Mouse (Mus musculus): ENCODE measurements around the gene Capn7.
A peak's percentile ranks its signal among the peaks of the same experiment; 100 is the strongest.

The Capn7 gene

DNA sequence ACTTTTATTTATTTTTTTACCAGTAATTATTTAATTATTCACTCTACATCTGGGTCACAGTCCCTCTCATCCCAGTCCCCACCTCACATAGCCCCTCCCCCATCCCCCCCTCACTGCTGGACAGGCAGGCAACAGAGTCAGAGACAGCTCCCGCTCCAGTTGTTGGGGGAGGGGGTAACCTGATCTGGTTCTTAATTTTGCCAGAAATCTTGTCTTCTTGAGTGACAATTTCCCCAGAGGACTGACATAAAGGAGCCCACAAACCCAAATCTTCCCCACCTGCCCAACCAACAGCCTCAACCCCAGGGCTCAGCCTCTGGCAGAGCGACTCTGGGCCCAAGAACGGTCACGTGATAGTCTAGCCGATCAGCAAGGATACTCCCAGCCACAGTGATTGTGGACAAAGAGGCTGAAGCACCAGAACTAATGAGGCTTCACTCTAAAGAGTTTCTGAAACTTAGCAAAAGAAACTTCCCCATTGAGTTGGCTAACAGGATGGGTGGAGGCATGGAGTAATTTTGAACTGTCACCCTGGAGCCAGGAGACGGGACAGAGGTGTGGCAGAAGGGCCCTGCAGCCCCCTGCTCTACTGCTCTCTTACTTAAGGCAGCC lies 77.1 kb downstream of the Capn7 start:
- DNase-seq (ENCODE audit: low spot score in 2 of 2) = peak; percentile 31 to 64

GRCm38 (mm10) chr14:31414235-31414966 lies 78.0 kb downstream of the Capn7 start:
- DNase-seq (ENCODE audit: low spot score in 2 of 2) = no peak

- peak; percentile 66 to 71 for DNase-seq (ENCODE audit: low spot score in 2 of 2)
Measured at GRCm38 (mm10) chr14:31414967-31415376, 78.5 kb downstream of the Capn7 start.

DNA sequence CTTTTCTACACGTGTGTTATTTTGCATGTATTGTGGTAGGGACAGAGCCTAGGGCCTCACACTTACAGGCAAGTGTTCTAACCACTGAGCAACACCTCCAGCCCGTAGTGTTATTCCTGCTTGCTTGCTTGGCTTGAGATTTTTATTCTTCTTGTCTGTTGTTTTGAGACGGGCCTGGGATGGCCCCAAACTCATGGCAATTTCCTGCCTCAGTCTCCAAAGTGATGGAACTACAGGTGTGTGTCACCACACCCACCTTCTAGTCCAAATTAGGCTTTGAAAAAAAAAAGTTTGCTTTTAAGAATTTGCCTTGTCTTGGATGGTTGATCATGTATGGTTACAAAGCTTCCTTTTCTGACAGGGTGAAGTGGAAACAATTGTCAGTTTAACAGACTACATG lies 80.0 kb downstream of the Capn7 start:
- peak in 1 of 2 experiments; percentile 18 for DNase-seq (ENCODE audit: low spot score in 2 of 2)

DNA sequence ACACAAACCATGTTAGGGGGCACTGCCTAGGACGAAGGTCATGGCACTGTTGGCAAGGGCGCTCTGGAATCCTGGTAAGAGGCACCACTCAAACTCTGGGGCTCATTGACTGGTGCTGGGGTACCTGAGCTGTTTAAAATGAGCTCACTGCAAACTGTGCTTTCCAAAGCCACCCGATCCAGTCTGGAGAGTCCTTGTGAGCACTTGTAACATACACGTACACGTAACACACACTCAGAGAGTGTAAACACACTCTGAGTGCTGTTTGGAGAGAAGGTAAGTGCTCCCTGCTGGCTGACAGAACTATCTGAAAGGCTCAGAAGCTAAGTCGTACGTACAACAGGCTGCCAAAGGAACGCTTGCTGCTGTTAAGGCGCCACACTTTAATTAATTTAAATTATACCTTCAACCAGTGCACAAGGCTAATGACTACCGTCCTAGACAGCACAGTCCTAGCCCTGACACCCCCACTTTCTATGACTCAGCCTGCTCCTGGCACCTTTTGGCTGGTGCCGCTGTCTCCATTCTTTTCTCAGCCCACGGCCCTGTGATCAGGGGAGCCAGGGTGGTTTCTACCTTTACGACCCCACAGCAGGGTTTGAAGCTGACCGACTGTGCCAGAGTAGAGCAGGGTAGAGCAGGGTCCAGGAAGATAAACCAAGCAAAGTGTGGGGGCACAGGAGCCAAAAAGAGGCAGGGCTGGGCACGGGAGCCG lies 80.6 kb downstream of the Capn7 start:
- no peak for DNase-seq (ENCODE audit: low spot score in 2 of 2)

DNA sequence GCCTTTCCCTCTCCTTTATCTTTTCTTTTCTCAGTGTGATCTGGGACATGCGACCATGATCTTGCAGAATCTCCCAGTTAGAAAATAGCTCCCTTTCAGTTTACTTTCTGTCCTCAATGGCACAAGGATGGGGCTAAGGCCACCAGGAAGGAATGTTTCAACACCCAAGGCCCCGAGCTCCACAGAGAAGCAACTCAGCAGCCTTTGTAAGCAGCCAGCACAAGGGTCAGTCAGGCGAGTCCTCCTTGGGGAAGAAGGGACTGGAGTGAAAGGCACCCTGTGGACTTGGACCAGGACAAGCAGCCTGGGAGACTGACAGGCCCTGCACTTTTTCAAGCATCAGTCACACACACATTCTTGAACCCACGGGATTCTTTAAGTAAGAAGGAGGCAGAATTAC lies 82.8 kb downstream of the Capn7 start:
- no peak for DNase-seq (ENCODE audit: low spot score in 2 of 2)

- no peak for DNase-seq (ENCODE audit: low spot score in 2 of 2)
Measured at GRCm38 (mm10) chr14:31420135-31420534, 83.7 kb downstream of the Capn7 start.

- no peak for DNase-seq (ENCODE audit: low spot score in 2 of 2)
Measured at GRCm38 (mm10) chr14:31420562-31420961, 84.1 kb downstream of the Capn7 start.

DNA sequence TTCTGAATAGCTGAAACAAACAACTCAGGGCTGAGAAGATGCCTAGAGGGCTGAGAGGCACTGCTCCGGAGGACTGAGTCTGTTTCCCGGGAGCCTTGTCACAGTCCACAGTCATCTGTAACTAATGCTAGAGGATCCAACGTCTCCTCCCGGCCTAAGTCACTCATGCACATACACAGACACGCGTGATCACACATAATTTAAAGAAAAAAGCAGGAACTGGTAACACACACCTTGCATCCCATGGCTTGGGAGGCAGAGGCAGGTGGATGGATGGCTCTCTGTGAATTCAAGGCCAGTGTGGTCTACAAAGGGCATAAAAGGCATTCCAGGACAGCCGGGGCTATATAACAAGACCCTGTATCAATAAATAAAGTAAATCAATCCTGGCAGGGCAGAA lies 84.5 kb downstream of the Capn7 start:
- DNase-seq (ENCODE audit: low spot score in 2 of 2) = no peak
